Mouse (Mus musculus) midbrain, embryonic 14.5 days (tissue): Measurements from ENCODE around the gene Eva1b. TPM values are rescaled to one million over a fixed set of nuclear protein-coding genes. Genes with fewer than 3 reads are reported as not detected.
A peak's percentile ranks its signal among the peaks of the same experiment; 100 is the strongest.

Source experiments
- ATAC-seq: fragments of 200-750 bp; cut with Nextera tagmentation; 2 replicates; pipeline ENCODE4 v1.8.0; 2017; ENCODE audit warnings: moderate number of reproducible peaks, moderate library complexity; ENCODE audit not compliant: low FRiP score, low TSS enrichment
- DNase-seq: peaks from one replicate; pipeline ENCODE4 v3.0.0-alpha.2; 2015
- H3K27ac ChIP-seq: fragments of 300-500 bp; sonication (generic); replicated peaks from 2 replicates; pipeline ENCODE4 v1.5.1; 2014; ENCODE audit warnings: mild to moderate bottlenecking, low read depth, low read length, moderate library complexity
- H3K27me3 ChIP-seq: fragments of 300-500 bp; sonication (generic); 2 replicates; pipeline ENCODE4 v1.6.1; 2014; ENCODE audit warnings: low read length, control low read depth, mixed read lengths; ENCODE audit not compliant: control insufficient read depth, insufficient read depth
- H3K36me3 ChIP-seq: fragments of 300-500 bp; sonication (generic); 2 replicates; pipeline ENCODE4 v1.6.1; 2014; ENCODE audit warnings: low read length, control low read depth; ENCODE audit not compliant: control insufficient read depth, insufficient read depth
- H3K4me1 ChIP-seq: fragments of 300-500 bp; sonication (generic); 2 replicates; pipeline ENCODE4 v1.6.1; 2014; ENCODE audit warnings: mild to moderate bottlenecking, antibody characterized with exemption, low read length, control low read depth; ENCODE audit not compliant: control insufficient read depth, insufficient read depth
- H3K4me2 ChIP-seq: fragments of 300-500 bp; sonication (generic); 2 replicates; pipeline ENCODE4 v1.6.1; 2014; ENCODE audit warnings: mild to moderate bottlenecking, low read length, moderate library complexity
- H3K4me3 ChIP-seq: fragments of 300-500 bp; sonication (generic); replicated peaks from 2 replicates; pipeline ENCODE4 v1.5.1; 2014; ENCODE audit warnings: low read depth, low read length
- H3K9ac ChIP-seq: fragments of 300-500 bp; sonication (generic); replicated peaks from 2 replicates; pipeline ENCODE4 v1.6.1; 2014; ENCODE audit warnings: mild to moderate bottlenecking, low read length, moderate library complexity
- H3K9me3 ChIP-seq: fragments of 300-500 bp; sonication (generic); 2 replicates; pipeline ENCODE4 v1.6.1; 2016; ENCODE audit warnings: low read length, control low read depth, mixed read lengths; ENCODE audit not compliant: control insufficient read depth
- WGBS: fragments of 180-500 bp; shearing (Covaris S2); extraction: QIAGEN DNeasy Blood & Tissue Kit; methylation state at CpG from one replicate; pipeline ENCODE4 v1.1.7; 2014; 5-methylcytosine and 5-hydroxymethylcytosine counted together
- polyA plus RNA-seq: library from polyadenylated mRNA; unstranded; fragments of >200 nt; fragmentation: Nextera tagmentation; extraction: Ambion mirVana; gene quantifications from 2 replicates; pipeline ENCODE4 v1.2.1, GENCODE M21; 2014

Gene Eva1b
- polyA plus RNA-seq, 1 experiment from 2014 or later = 12.3 TPM

- Histone ChIP-seq H3K27ac (0 out of 2 replicates have a peak overlapping the region, but pooled peaks have one; percentile 10), H3K36me3 (no peaks in the 10 kb centered on the region), H3K27me3 (no peaks in the 10 kb centered on the region), H3K4me1 (peaks cover 62% of the 10 kb centered on the region), H3K9me3 (no peaks in the 10 kb centered on the region), H3K4me2 (0 out of 2 replicates have a peak overlapping the region, but pooled peaks have one; percentile 5), H3K9ac (peak overlapping the region; percentile 39; the same call in 1 of the 2 replicates), H3K4me3 (no peak overlapping the region)
- ATAC-seq (no peak), DNase-seq (peak; percentile 36)
- 14% methylated on average over 8 of the region's 8 CpGs for WGBS
These were observed 39.3 kb upstream of the Eva1b start for GRCm38 (mm10) chr4:126108061-126108740.

DNA sequence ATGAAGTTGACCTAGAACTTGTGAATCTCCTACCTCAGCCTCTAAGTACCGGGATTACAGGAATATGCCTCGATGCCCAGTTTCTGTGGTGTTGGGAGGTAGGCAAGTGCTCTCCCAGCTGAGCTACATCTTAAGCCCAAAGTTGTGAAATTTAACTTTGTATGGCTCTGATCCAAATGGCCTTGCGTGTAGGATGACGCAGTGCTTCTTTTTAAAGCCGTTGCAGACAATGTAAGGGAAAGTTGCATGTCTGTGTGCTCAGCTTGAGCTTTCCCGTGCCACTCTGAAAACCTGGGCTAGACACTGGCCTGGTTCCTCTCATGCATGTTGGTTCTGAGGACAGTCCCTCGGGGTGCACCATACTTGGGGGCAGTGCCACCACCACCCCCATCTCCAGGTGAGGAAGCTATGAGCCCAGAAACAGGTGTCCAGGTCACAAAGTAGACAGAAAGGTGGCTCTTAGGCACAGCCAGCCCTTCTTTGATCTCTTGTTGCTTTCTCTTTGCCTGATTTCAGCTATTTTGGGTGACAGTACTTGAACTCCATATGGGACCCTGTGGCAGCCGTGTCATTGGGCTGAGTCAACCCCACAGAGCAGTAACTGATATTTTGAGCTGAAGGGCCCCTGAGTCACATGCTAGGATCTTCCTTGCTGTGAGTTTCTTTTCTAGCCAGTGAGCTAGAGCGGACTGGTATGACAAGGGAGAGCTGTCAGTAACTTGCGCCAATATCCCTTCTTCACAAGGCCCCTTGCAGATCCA, 37.8 kb upstream of the Eva1b start:
- 81% methylated on average over 10 of the region's 10 CpGs for WGBS
- no peak for DNase-seq
- no peak overlapping the region for H3K4me3 ChIP-seq
- H3K4me2 ChIP-seq = peak overlapping the region; percentile 8; the same call in 1 of the 2 replicates
- H3K9me3 ChIP-seq = no peaks in the 10 kb centered on the region
- H3K4me1 ChIP-seq = peaks cover 56% of the 10 kb centered on the region
- peak overlapping the region; percentile 77 for H3K27ac ChIP-seq
- no peak for ATAC-seq
- no peaks in the 10 kb centered on the region for H3K27me3 ChIP-seq
- 0 out of 2 replicates have a peak overlapping the region, but pooled peaks have one; percentile 40 for H3K9ac ChIP-seq
- H3K36me3 ChIP-seq = no peaks in the 10 kb centered on the region

DNA sequence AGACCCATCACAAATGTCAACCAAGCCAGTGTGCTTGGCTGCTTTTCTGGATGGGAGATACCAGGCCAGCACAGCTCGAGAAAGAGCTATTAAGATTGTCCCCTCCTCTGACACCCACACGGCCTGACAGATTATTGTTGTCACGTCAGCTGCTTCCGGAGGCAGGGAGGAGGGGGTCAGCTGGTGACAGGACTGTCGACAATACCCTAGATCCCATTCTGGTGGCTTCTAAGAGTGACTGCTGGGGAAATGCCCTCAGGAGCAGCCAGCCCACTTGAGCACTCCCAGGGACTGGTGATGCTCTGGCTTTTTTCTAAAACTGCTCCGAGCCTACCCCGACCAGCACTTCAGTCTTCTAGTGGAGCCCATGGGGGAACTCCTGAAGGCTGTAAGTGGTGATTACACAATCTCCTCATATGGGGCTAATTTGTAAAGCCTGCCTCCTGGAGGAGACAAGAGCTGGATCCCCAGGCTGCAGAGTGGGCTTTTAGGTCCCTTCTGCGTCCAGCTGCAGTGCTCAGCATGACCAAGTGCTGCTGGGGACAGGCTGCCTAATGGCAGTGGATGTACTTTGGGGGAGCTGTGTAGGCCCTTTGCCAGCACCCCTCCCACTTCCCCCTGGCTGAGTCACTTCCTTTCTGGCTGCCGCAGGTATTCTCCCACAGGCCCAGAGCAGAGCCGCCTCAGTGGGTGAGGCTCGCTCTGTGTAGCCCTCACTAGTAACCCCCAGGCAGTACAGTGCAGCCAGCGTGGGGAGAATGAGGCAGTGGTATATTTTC, 37.0 kb upstream of the Eva1b start:
- H3K4me1 ChIP-seq = peaks cover 48% of the 10 kb centered on the region
- H3K9me3 ChIP-seq = no peaks in the 10 kb centered on the region
- peak overlapping the region; percentile 77 for H3K27ac ChIP-seq
- no peak; the same call in 1 of the 2 replicates for ATAC-seq
- H3K9ac ChIP-seq = peak overlapping the region; percentile 40; the same call in 1 of the 2 replicates
- peak; percentile 45 for DNase-seq
- WGBS = 4% methylated on average over 12 of the region's 12 CpGs
- H3K36me3 ChIP-seq = no peaks in the 10 kb centered on the region
- H3K4me3 ChIP-seq = no peak overlapping the region
- H3K27me3 ChIP-seq = no peaks in the 10 kb centered on the region
- peak overlapping the region; percentile 30 for H3K4me2 ChIP-seq

- H3K27ac ChIP-seq = peak overlapping the region; percentile 77
- peak; percentile 34 for DNase-seq
- ATAC-seq = no peak
- no peak overlapping the region for H3K4me3 ChIP-seq
- no peaks in the 10 kb centered on the region for H3K27me3 ChIP-seq
- H3K36me3 ChIP-seq = no peaks in the 10 kb centered on the region
- peaks cover 42% of the 10 kb centered on the region for H3K4me1 ChIP-seq
- WGBS = 15% methylated on average over 7 of the region's 7 CpGs
- peak overlapping the region; percentile 40; the same call in 1 of the 2 replicates for H3K9ac ChIP-seq
- no peaks in the 10 kb centered on the region for H3K9me3 ChIP-seq
- peak overlapping the region; percentile 30 for H3K4me2 ChIP-seq
These were observed 36.4 kb upstream of the Eva1b start for GRCm38 (mm10) chr4:126111153-126111549.

- Histone ChIP-seq H3K9me3 (no peaks in the 10 kb centered on the region), H3K4me3 (no peak overlapping the region), H3K27ac (no peak overlapping the region), H3K27me3 (no peaks in the 10 kb centered on the region), H3K4me1 (peaks cover 27% of the 10 kb centered on the region), H3K36me3 (peaks cover 8% of the 10 kb centered on the region; the same call in 1 of the 2 replicates), H3K9ac (no peak overlapping the region), H3K4me2 (no peak overlapping the region)
- DNase-seq (no peak), ATAC-seq (no peak)
- 79% methylated on average over 4 of the region's 4 CpGs for WGBS
These were observed 34.3 kb upstream of the Eva1b start for GRCm38 (mm10) chr4:126113243-126113642.

- no peak overlapping the region for H3K4me3 ChIP-seq
- ATAC-seq (no peak), DNase-seq (peak; percentile 61)
- no peak overlapping the region for H3K9ac ChIP-seq
- no peak overlapping the region for H3K27ac ChIP-seq
- WGBS = 21% methylated on average over 6 of the region's 6 CpGs
- H3K36me3 ChIP-seq = peaks cover 8% of the 10 kb centered on the region; the same call in 1 of the 2 replicates
- H3K4me2 ChIP-seq = no peak overlapping the region
- no peaks in the 10 kb centered on the region for H3K27me3 ChIP-seq
- peaks cover 20% of the 10 kb centered on the region for H3K4me1 ChIP-seq
- H3K9me3 ChIP-seq = no peaks in the 10 kb centered on the region
These were observed 33.6 kb upstream of the Eva1b start for GRCm38 (mm10) chr4:126113943-126114342.

- H3K9me3 ChIP-seq = no peaks in the 10 kb centered on the region
- H3K27me3 ChIP-seq = no peaks in the 10 kb centered on the region
- 93% methylated on average over 9 of the region's 9 CpGs for WGBS
- no peak overlapping the region for H3K4me2 ChIP-seq
- H3K9ac ChIP-seq = no peak overlapping the region
- H3K4me3 ChIP-seq = no peak overlapping the region
- peaks cover 10% of the 10 kb centered on the region for H3K4me1 ChIP-seq
- DNase-seq = no peak
- ATAC-seq = no peak
- peaks cover 8% of the 10 kb centered on the region; the same call in 1 of the 2 replicates for H3K36me3 ChIP-seq
- H3K27ac ChIP-seq = no peak overlapping the region
These were observed 32.1 kb upstream of the Eva1b start for GRCm38 (mm10) chr4:126115411-126115810.

- DNase-seq (no peak), ATAC-seq (no peak)
- H3K4me3 ChIP-seq = no peak overlapping the region
- no peak overlapping the region for H3K27ac ChIP-seq
- H3K27me3 ChIP-seq = no peaks in the 10 kb centered on the region
- H3K4me1 ChIP-seq = peaks cover 5% of the 10 kb centered on the region
- H3K9ac ChIP-seq = no peak overlapping the region
- H3K9me3 ChIP-seq = no peaks in the 10 kb centered on the region
- WGBS = 78% methylated on average over 6 of the region's 6 CpGs
- no peak overlapping the region for H3K4me2 ChIP-seq
- peaks cover 9% of the 10 kb centered on the region; the same call in 1 of the 2 replicates for H3K36me3 ChIP-seq
These were observed 31.5 kb upstream of the Eva1b start for GRCm38 (mm10) chr4:126115871-126116521.
